Mouse (Mus musculus) stomach, postnatal 0 days (tissue): ENCODE results near the gene Ptov1. TPM values are rescaled to one million over a fixed set of nuclear protein-coding genes. Genes with fewer than 3 reads are reported as not detected.
A peak's percentile ranks its signal among the peaks of the same experiment; 100 is the strongest.

ENCODE experiments used
- ATAC-seq: fragments of 200-750 bp; cut with Nextera tagmentation; 2 replicates; pipeline ENCODE4 v1.8.0; 2017; ENCODE audit not compliant: low FRiP score, low TSS enrichment
- DNase-seq: peaks from one replicate; pipeline ENCODE4 v3.0.0-alpha.2; 2016; ENCODE audit warnings: low spot score
- H3K27ac ChIP-seq: fragments of 300-500 bp; sonication (generic); replicated peaks from 2 replicates; pipeline ENCODE4 v1.5.1; 2014; ENCODE audit warnings: mild to moderate bottlenecking, control low read depth
- H3K27me3 ChIP-seq: fragments of 300-500 bp; sonication (generic); 2 replicates; pipeline ENCODE4 v1.6.1; 2014; ENCODE audit warnings: low read length; ENCODE audit not compliant: control insufficient read depth, insufficient read depth
- H3K36me3 ChIP-seq: fragments of 300-500 bp; sonication (generic); 2 replicates; pipeline ENCODE4 v1.6.1; 2014; ENCODE audit warnings: low read length, mixed read lengths; ENCODE audit not compliant: control insufficient read depth, insufficient read depth
- H3K4me1 ChIP-seq: fragments of 300-500 bp; sonication (generic); replicated peaks from 2 replicates; pipeline ENCODE4 v1.6.1; 2014; ENCODE audit warnings: antibody characterized with exemption; ENCODE audit not compliant: control insufficient read depth, insufficient read depth
- H3K4me2 ChIP-seq: fragments of 300-500 bp; sonication (generic); replicated peaks from 2 replicates; pipeline ENCODE4 v1.6.1; 2014; ENCODE audit warnings: low read depth, mild to moderate bottlenecking, control low read depth, moderate library complexity
- H3K4me3 ChIP-seq: fragments of 300-500 bp; sonication (generic); 2 replicates; pipeline ENCODE4 v1.5.1; 2014; ENCODE audit warnings: low read depth, low read length, control low read depth
- H3K9ac ChIP-seq: fragments of 300-500 bp; sonication (generic); 2 replicates; pipeline ENCODE4 v1.6.1; 2014; ENCODE audit warnings: mild to moderate bottlenecking, low read length, control low read depth, mixed read lengths
- H3K9me3 ChIP-seq: fragments of 300-500 bp; sonication (generic); 2 replicates; pipeline ENCODE4 v1.6.1; 2016; ENCODE audit warnings: low read length; ENCODE audit not compliant: control insufficient read depth
- CTCF ChIP-seq: IDR thresholded peaks from 2 replicates; pipeline ENCODE4 v1.5.1; 2016; ENCODE audit warnings: antibody characterized with exemption, low read depth, mild to moderate bottlenecking, moderate library complexity
- EP300 ChIP-seq: optimal IDR thresholded peaks from 2 replicates; pipeline ENCODE3; 2016; ENCODE audit warnings: antibody characterized with exemption
- WGBS: fragments of 180-500 bp; shearing (Covaris S2); extraction: QIAGEN DNeasy Blood & Tissue Kit; methylation state at CpG from one replicate; pipeline ENCODE4 v1.1.7; 2014; 5-methylcytosine and 5-hydroxymethylcytosine counted together
- polyA plus RNA-seq: library from polyadenylated mRNA; unstranded; fragments of >200 nt; fragmentation: Nextera tagmentation; extraction: Ambion mirVana; gene quantifications from 2 replicates; pipeline ENCODE4 v1.2.1, GENCODE M21; 2015

Ptov1 gene
- polyA plus RNA-seq, 1 experiment from 2014 or later, result 159 TPM

DNA sequence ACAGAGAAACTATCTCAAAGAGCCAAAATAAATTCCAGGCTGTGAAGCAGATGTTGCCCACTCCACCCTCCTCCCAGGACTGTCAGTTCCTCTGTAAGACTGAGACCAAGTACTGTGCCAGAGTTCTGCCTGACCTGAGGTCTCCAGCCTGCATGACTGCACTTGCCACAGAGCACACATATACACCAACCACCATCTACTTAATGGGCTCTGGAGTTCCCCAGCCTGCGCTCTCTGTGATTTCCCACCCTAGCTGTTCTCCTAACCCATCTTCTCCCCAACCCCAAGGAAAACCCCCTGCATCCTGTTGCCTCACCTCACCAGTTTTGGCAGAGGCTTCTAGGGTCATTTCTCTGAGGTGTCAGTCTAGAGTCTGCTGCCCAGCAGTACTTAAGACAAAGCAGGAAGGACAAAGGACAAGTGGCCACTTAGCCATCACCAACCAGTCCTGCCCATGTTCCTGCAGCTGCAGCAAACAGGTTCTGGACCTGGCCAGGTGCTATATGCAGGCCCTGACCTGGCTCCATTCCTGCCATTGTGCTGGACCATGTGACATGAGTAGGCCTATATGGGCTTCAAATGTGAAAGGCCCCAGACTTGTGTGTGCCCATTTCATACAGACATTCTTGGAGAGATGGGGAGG, 34.1 kb downstream of the Ptov1 start:
- H3K9ac ChIP-seq, result no peak overlapping the region
- no peaks in the 10 kb centered on the region for H3K9me3 ChIP-seq
- no peak for TF ChIP-seq CTCF
- TF ChIP-seq EP300, result no peak
- peaks cover 7% of the 10 kb centered on the region; the same call in 1 of the 2 replicates for H3K4me1 ChIP-seq
- H3K4me3 ChIP-seq, result no peak overlapping the region
- no peak overlapping the region for H3K4me2 ChIP-seq
- no peak for DNase-seq
- no peaks in the 10 kb centered on the region for H3K27me3 ChIP-seq
- H3K36me3 ChIP-seq, result peaks cover 5% of the 10 kb centered on the region; the same call in 1 of the 2 replicates
- no peak overlapping the region for H3K27ac ChIP-seq
- ATAC-seq, result no peak
- WGBS, result 100% methylated on average over 1 of the region's 1 CpGs

DNA sequence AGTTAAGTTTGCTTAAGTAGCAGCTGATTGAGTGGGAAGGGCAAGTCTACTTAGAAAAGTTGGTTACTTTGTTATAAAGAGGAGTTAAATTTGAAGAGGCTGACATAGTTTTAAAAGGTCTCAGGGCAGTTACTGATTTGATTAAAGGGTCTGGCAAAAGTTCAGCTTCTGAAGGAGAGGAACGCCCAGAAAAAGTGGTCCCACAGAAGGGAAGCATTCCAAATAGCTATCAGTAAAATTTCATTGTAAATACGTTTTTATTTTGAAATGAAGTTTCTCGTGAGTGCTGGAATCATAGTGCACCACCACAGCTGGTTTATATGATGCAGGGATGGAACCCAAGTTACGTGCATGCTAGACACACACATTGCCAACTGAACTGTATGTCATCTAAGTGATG, 36.8 kb downstream of the Ptov1 start:
- ATAC-seq (no peak), DNase-seq (no peak)
- no peaks in the 10 kb centered on the region for H3K9me3 ChIP-seq
- H3K27ac ChIP-seq, result no peak overlapping the region
- 36% methylated on average over 4 of the region's 4 CpGs for WGBS
- no peak for TF ChIP-seq CTCF
- TF ChIP-seq EP300, result no peak
- no peak overlapping the region for H3K4me2 ChIP-seq
- H3K4me3 ChIP-seq, result no peak overlapping the region
- no peaks in the 10 kb centered on the region for H3K27me3 ChIP-seq
- peaks cover 24% of the 10 kb centered on the region for H3K36me3 ChIP-seq
- no peaks in the 10 kb centered on the region for H3K4me1 ChIP-seq
- no peak overlapping the region for H3K9ac ChIP-seq

GRCm38 (mm10) chr7:44828706-44829105, 40.9 kb downstream of the Ptov1 start:
- Histone ChIP-seq H3K27ac (no peak overlapping the region), H3K27me3 (no peaks in the 10 kb centered on the region), H3K4me1 (no peaks in the 10 kb centered on the region), H3K4me3 (no peak overlapping the region), H3K36me3 (peaks cover 24% of the 10 kb centered on the region), H3K4me2 (no peak overlapping the region), H3K9ac (no peak overlapping the region), H3K9me3 (no peaks in the 10 kb centered on the region)
- DNase-seq (no peak), ATAC-seq (no peak)
- no peak for TF ChIP-seq CTCF
- TF ChIP-seq EP300, result no peak
- 94% methylated on average over 5 of the region's 5 CpGs for WGBS

DNA sequence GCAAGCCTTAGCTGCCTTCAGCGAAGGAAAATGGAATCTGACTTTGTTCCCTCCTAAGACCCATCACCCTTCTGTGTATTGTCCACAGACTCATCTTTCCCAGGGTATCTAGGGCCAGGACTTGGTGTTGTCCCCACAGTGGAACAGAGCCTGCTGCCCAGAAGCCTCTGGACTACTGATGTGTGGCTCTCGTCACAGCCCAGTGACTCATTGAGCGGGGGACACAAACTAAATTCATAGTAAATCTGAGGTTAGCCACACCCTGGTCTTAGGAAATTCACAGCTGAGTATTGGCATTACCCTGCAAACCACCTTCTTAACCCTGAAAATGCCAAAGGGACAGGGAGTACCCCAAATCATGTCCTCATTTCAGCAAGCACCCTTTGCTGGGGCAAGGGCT, 42.8 kb downstream of the Ptov1 start:
- no peak overlapping the region for H3K27ac ChIP-seq
- TF ChIP-seq EP300 (no peak), CTCF (no peak)
- no peaks in the 10 kb centered on the region for H3K27me3 ChIP-seq
- peaks cover 24% of the 10 kb centered on the region for H3K36me3 ChIP-seq
- WGBS, result 55% methylated on average over 3 of the region's 3 CpGs
- DNase-seq (no peak), ATAC-seq (no peak)
- no peak overlapping the region for H3K4me2 ChIP-seq
- no peaks in the 10 kb centered on the region for H3K4me1 ChIP-seq
- no peak overlapping the region for H3K4me3 ChIP-seq
- H3K9me3 ChIP-seq, result no peaks in the 10 kb centered on the region
- no peak overlapping the region for H3K9ac ChIP-seq

- ATAC-seq, result peak; percentile 58
These were observed 44.7 kb downstream of the Ptov1 start for GRCm38 (mm10) chr7:44824872-44825271.

GRCm38 (mm10) chr7:44823409-44823808, 46.2 kb downstream of the Ptov1 start:
- no peak overlapping the region for H3K4me2 ChIP-seq
- DNase-seq (peak; percentile 20), ATAC-seq (no peak)
- 34% methylated on average over 7 of the region's 7 CpGs for WGBS
- H3K27ac ChIP-seq, result no peak overlapping the region
- H3K36me3 ChIP-seq, result 0 out of 2 replicates have a peak, but pooled peaks cover 3% of the 10 kb centered on the region
- H3K4me3 ChIP-seq, result no peak overlapping the region
- H3K9ac ChIP-seq, result no peak overlapping the region
- no peaks in the 10 kb centered on the region for H3K4me1 ChIP-seq
- no peaks in the 10 kb centered on the region for H3K9me3 ChIP-seq
- TF ChIP-seq CTCF, result peak; percentile 50
- no peak for TF ChIP-seq EP300
- no peaks in the 10 kb centered on the region for H3K27me3 ChIP-seq

More at GRCm38 (mm10) chr7:44824872-44825271, 44.7 kb downstream of the Ptov1 start:
- Histone ChIP-seq H3K9me3 (no peaks in the 10 kb centered on the region), H3K36me3 (peaks cover 14% of the 10 kb centered on the region), H3K27ac (no peak overlapping the region), H3K4me1 (no peaks in the 10 kb centered on the region), H3K9ac (no peak overlapping the region), H3K4me2 (no peak overlapping the region), H3K27me3 (no peaks in the 10 kb centered on the region), H3K4me3 (no peak overlapping the region)
- TF ChIP-seq EP300 (no peak), CTCF (peak; percentile 95)
- WGBS, result 11% methylated on average over 3 of the region's 3 CpGs
- DNase-seq, result peak; percentile 82
